Mouse (Mus musculus) cortical plate, adult 2 months (tissue): ENCODE results near the gene Srebf2. TPM values are rescaled to one million over a fixed set of nuclear protein-coding genes. Genes with fewer than 3 reads are reported as not detected.

Experiments used
- H3K27ac ChIP-seq: fragments of 200-500 bp; 2 replicates; pipeline ENCODE4 v1.5.1; 2012; ENCODE audit warnings: low read length, control low read depth, inconsistent platforms; ENCODE audit not compliant: insufficient read depth
- H3K4me1 ChIP-seq: fragments of 200-500 bp; 2 replicates; pipeline ENCODE4 v1.6.1; 2011; ENCODE audit warnings: low read length; ENCODE audit not compliant: control insufficient read depth, insufficient read depth
- H3K4me3 ChIP-seq: fragments of 200-500 bp; 2 replicates; pipeline ENCODE4 v1.5.1; 2011; ENCODE audit warnings: mild to moderate bottlenecking, low read length, control low read depth; ENCODE audit not compliant: insufficient read depth
- CTCF ChIP-seq: fragments of 200-500 bp; IDR thresholded peaks from 2 replicates; pipeline ENCODE4 v1.5.1; 2011; ENCODE audit warnings: mild to moderate bottlenecking, control low read depth, low read length; ENCODE audit not compliant: insufficient read depth; ENCODE audit errors: extremely low read depth
- POLR2A ChIP-seq: fragments of 200-500 bp; IDR thresholded peaks from 2 replicates; pipeline ENCODE4 v1.6.1; 2011; ENCODE audit warnings: mild to moderate bottlenecking, low read length, control low read depth; ENCODE audit not compliant: insufficient read depth; ENCODE audit errors: extremely low read depth
- polyA plus RNA-seq: library from polyadenylated mRNA; depleted of rRNA; stranded (reverse); fragments of >200 nt; gene quantifications from 2 replicates; pipeline ENCODE4 v1.2.3, GENCODE M21; 2012

Srebf2 gene
- polyA plus RNA-seq, 1 experiment, result 166 TPM

- TF ChIP-seq CTCF (0 out of 2 replicates have a peak, but pooled peaks have one; percentile 8), POLR2A (no peak)
- Histone ChIP-seq H3K4me1 (no peaks in the 10 kb centered on the region), H3K4me3 (no peak overlapping the region), H3K27ac (no peak overlapping the region)
Observed at GRCm38 (mm10) chr15:82221104-82221860, 74.3 kb downstream of the Srebf2 start.

GRCm38 (mm10) chr15:82223251-82223650 is 76.3 kb downstream of the Srebf2 start:
- Histone ChIP-seq H3K4me1 (no peaks in the 10 kb centered on the region), H3K4me3 (no peak overlapping the region; the same call in 1 of the 2 replicates), H3K27ac (no peak overlapping the region)
- no peak for TF ChIP-seq CTCF
- TF ChIP-seq POLR2A, result no peak

DNA sequence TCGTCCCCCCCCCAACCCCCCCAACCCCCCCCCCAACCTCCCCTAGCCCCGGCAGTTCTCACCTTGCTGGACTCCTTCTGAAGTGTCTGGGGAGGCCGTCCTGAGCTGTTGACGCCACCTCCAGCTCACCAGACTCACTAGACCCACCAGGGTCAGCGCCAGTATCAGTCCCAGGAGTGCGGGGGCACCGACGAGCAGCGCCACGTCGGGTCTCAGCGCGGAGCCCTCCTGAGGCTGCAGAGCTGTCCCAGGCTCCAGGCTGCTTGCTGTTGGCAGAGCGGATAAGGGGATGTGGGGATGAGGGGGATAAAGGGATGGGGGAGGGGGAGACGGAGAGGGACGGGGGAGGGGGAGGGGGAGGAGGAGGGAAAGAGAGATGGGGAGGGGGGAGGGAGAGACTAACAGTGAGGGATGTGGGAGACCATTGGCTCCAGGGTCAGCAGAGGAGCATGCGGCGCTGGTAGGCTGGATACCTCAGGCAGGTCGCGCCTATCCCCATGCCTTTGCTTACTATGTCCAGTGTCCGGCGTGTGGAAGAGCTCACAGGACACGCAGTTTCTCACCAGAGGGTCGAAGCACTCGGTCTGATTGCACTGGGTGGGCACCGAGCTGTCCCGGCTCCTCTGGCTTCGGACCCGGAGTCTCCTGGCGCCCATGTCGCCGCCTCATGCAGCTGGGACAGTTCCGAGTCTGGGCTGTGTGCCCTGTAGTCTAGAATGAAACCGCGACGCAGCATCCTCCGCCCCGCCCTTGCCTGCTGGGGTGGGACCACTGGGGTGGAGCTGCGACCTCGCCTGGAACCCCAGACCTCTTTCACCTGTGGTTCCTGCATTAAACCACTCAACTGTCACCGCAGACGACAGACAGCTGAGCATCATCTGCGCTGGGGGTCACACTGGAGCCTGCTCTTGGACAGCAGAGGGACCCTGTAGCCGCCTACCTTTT is 76.9 kb downstream of the Srebf2 start, which contains the start of gene Tnfrsf13c:
TSS of gene Tnfrsf13c (minus strand) at position 713 of the 945 bp plus-strand sequence.
- no peaks in the 10 kb centered on the region for H3K4me1 ChIP-seq
- H3K4me3 ChIP-seq, result peak within 1 kb of the TSS; percentile 35
- H3K27ac ChIP-seq, result no peak within 1 kb of the TSS
- TF ChIP-seq POLR2A, result no peak
- TF ChIP-seq CTCF, result no peak

DNA sequence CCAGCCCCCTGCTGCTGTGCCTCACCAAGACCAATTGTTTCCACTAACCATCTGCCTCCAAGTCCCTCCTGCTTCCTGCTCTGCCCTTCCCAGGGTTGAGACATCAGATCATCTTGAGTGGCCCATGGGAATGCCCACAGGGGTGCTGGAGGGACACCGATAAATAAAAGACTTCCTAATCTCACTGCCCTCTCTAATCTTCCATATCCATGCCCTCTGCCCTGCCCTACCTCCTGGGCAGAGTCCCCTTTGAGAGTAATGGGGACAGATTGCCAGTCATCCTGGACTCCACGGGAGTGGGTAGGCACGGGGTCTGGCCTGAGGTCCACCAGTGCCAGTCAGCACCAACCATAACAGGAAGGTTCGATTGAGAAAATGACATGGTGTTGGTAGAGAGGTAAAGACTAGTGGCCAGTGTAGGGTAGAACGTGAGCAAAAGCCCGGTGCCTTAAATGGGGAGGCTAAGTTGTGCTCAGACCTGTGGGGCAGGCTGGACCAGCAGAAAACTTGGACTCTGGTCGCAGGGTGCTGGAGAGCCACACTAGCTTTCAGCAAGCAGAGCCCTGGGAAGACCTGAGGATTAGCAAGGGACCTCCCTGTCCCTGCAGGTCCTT is 77.7 kb downstream of the Srebf2 start:
- no peaks in the 10 kb centered on the region for H3K4me1 ChIP-seq
- no peak for TF ChIP-seq CTCF
- TF ChIP-seq POLR2A, result no peak
- H3K27ac ChIP-seq, result no peak overlapping the region
- no peak overlapping the region for H3K4me3 ChIP-seq

DNA sequence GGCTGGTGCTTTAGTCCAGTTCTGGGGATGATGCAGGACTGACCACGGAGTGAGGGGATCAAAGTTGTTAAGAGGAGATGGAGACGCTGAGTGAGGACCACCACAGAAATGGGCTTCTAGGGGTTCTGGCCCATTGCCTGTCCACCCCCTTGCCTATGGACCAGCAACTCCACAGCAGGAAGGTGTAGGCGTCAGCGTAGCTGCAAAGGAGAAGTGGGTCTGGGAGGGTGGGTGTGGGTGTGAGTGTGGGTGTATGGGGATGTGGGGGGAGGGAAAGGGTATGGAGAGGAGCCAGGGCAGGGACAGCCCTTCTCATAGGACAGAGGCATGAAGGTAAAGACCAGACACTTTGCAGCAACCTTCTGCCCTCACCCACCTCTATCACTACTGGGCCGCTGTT is 78.8 kb downstream of the Srebf2 start:
- TF ChIP-seq CTCF, result no peak
- TF ChIP-seq POLR2A, result no peak
- H3K4me3 ChIP-seq, result no peak overlapping the region
- no peaks in the 10 kb centered on the region for H3K4me1 ChIP-seq
- no peak overlapping the region for H3K27ac ChIP-seq

- H3K4me3 ChIP-seq, result no peak overlapping the region
- H3K27ac ChIP-seq, result no peak overlapping the region
- H3K4me1 ChIP-seq, result no peaks in the 10 kb centered on the region
- TF ChIP-seq CTCF (no peak), POLR2A (no peak)
Observed at GRCm38 (mm10) chr15:82229542-82230045, 82.6 kb downstream of the Srebf2 start.

DNA sequence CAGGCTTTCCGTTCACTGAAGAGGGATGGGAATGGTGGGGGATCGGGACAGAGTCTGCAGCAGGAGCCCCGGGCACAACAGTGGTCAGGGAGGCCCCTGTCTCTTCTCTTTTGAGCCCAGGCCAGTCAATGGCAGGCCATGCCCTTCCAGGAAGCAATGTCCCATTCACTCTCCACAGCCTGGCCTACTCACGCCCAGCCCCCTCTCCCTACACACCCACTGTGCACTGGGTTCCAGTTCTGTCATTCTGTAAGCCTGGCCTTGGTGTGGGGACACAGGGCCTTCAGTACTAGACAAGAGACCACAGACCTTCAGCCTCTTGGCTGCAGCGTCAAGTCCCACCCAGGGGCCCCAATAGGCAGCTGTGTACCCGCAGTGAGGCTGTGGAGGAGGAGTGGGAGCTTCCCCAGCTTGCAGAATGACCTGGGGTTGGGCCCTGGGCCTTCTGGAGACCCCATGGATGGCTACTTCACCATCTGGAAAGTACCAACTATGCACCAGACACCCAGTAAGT is 83.2 kb downstream of the Srebf2 start:
- Histone ChIP-seq H3K4me1 (no peaks in the 10 kb centered on the region), H3K27ac (no peak overlapping the region), H3K4me3 (no peak overlapping the region)
- no peak for TF ChIP-seq CTCF
- TF ChIP-seq POLR2A, result no peak

- Histone ChIP-seq H3K27ac (no peak overlapping the region), H3K4me1 (no peaks in the 10 kb centered on the region), H3K4me3 (no peak overlapping the region)
- TF ChIP-seq CTCF (no peak), POLR2A (no peak)
Observed at GRCm38 (mm10) chr15:82231100-82231499, 84.1 kb downstream of the Srebf2 start.
